Mouse (Mus musculus): Measurements from ENCODE around the gene Surf4. TPM values are rescaled to one million over a fixed set of nuclear protein-coding genes. Genes with fewer than 3 reads are reported as not detected.
A peak's percentile ranks its signal among the peaks of the same experiment; 100 is the strongest.

Gene Surf4
- polyA plus RNA-seq, 1 experiment from 2014 or later, result 144 TPM

GRCm38 (mm10) chr2:26919684-26920083 is 14.0 kb downstream of the Surf4 start:
- H3K27me3 ChIP-seq (ENCODE audit: control insufficient read depth, insufficient read depth, low read length), result no peaks in the 10 kb centered on the region
- WGBS, result 92% methylated on average over 3 of the region's 3 CpGs
- no peak for DNase-seq (ENCODE audit: low spot score)
- no peak overlapping the region for H3K4me2 ChIP-seq (ENCODE audit: low read depth, low read length, severe bottlenecking)
- no peak overlapping the region for H3K27ac ChIP-seq (ENCODE audit: low read depth, low read length)
- H3K9me3 ChIP-seq (ENCODE audit: control insufficient read depth, low read length), result no peaks in the 10 kb centered on the region
- ATAC-seq (replicated peaks; ENCODE audit: low FRiP score), result no peak
- peaks cover 19% of the 10 kb centered on the region for H3K36me3 ChIP-seq (ENCODE audit: control insufficient read depth, insufficient read depth, low read length)
- H3K4me1 ChIP-seq (replicated peaks; ENCODE audit: control insufficient read depth, insufficient read depth, low read length), result peaks cover 14% of the 10 kb centered on the region
- H3K4me3 ChIP-seq (ENCODE audit: low read depth, low read length), result no peak overlapping the region
- no peak overlapping the region for H3K9ac ChIP-seq (ENCODE audit: low read length)

- Histone ChIP-seq H3K4me1 (replicated peaks; ENCODE audit: control insufficient read depth, insufficient read depth, low read length) (peaks cover 19% of the 10 kb centered on the region), H3K4me3 (ENCODE audit: low read depth, low read length) (peak overlapping the region; percentile 58), H3K4me2 (ENCODE audit: low read depth, low read length, severe bottlenecking) (peak overlapping the region; percentile 99), H3K9ac (ENCODE audit: low read length) (peak overlapping the region; percentile 76), H3K36me3 (ENCODE audit: control insufficient read depth, insufficient read depth, low read length) (peaks cover 34% of the 10 kb centered on the region), H3K27me3 (ENCODE audit: control insufficient read depth, insufficient read depth, low read length) (no peaks in the 10 kb centered on the region), H3K27ac (ENCODE audit: low read depth, low read length) (no peak overlapping the region; the same call in 1 of the 2 replicates), H3K9me3 (ENCODE audit: control insufficient read depth, low read length) (no peaks in the 10 kb centered on the region)
- ATAC-seq (replicated peaks; ENCODE audit: low FRiP score) (peak; percentile 28; the same call in 1 of the 2 replicates), DNase-seq (ENCODE audit: low spot score) (no peak)
- WGBS, result 4% methylated on average over 13 of the region's 13 CpGs
Measured at GRCm38 (mm10) chr2:26916738-26917137, 17.0 kb downstream of the Surf4 start.

GRCm38 (mm10) chr2:26915927-26916728 is 17.6 kb downstream of the Surf4 start, which contains the start of the genes Surf2 and Surf1:
TSS of gene Surf2 (plus strand) at chr2:26916367.
TSS of gene Surf1 (minus strand) at chr2:26916530.
- ATAC-seq (replicated peaks; ENCODE audit: low FRiP score) (peak; percentile 82), DNase-seq (ENCODE audit: low spot score) (peak; percentile 85)
- Histone ChIP-seq H3K27ac (ENCODE audit: low read depth, low read length) (no peak within 1 kb of the TSS; the same call in 1 of the 2 replicates), H3K4me1 (replicated peaks; ENCODE audit: control insufficient read depth, insufficient read depth, low read length) (peaks cover 19% of the 10 kb centered on the region), H3K27me3 (ENCODE audit: control insufficient read depth, insufficient read depth, low read length) (no peaks in the 10 kb centered on the region), H3K9ac (ENCODE audit: low read length) (peak within 1 kb of the TSS; percentile 76), H3K9me3 (ENCODE audit: control insufficient read depth, low read length) (no peaks in the 10 kb centered on the region), H3K36me3 (ENCODE audit: control insufficient read depth, insufficient read depth, low read length) (peaks cover 33% of the 10 kb centered on the region), H3K4me2 (ENCODE audit: low read depth, low read length, severe bottlenecking) (peak within 1 kb of the TSS; percentile 99), H3K4me3 (ENCODE audit: low read depth, low read length) (peak within 1 kb of the TSS; percentile 58)
- WGBS, result 2% methylated on average over 47 of the region's 47 CpGs

- peaks cover 24% of the 10 kb centered on the region; the same call in 1 of the 2 replicates for H3K36me3 ChIP-seq (ENCODE audit: control insufficient read depth, insufficient read depth, low read length)
- H3K4me1 ChIP-seq (replicated peaks; ENCODE audit: control insufficient read depth, insufficient read depth, low read length), result peaks cover 19% of the 10 kb centered on the region
- H3K9ac ChIP-seq (ENCODE audit: low read length), result no peak overlapping the region
- ATAC-seq (replicated peaks; ENCODE audit: low FRiP score), result no peak
- no peaks in the 10 kb centered on the region for H3K27me3 ChIP-seq (ENCODE audit: control insufficient read depth, insufficient read depth, low read length)
- no peak for DNase-seq (ENCODE audit: low spot score)
- no peak overlapping the region for H3K4me2 ChIP-seq (ENCODE audit: low read depth, low read length, severe bottlenecking)
- H3K4me3 ChIP-seq (ENCODE audit: low read depth, low read length), result no peak overlapping the region
- no peaks in the 10 kb centered on the region for H3K9me3 ChIP-seq (ENCODE audit: control insufficient read depth, low read length)
- H3K27ac ChIP-seq (ENCODE audit: low read depth, low read length), result no peak overlapping the region
- WGBS, result 68% methylated on average over 8 of the region's 8 CpGs
Measured at GRCm38 (mm10) chr2:26914148-26914941, 19.4 kb downstream of the Surf4 start.

GRCm38 (mm10) chr2:26913416-26914147 is 20.1 kb downstream of the Surf4 start:
- Histone ChIP-seq H3K4me2 (ENCODE audit: low read depth, low read length, severe bottlenecking) (no peak overlapping the region), H3K36me3 (ENCODE audit: control insufficient read depth, insufficient read depth, low read length) (peaks cover 21% of the 10 kb centered on the region; the same call in 1 of the 2 replicates), H3K4me1 (replicated peaks; ENCODE audit: control insufficient read depth, insufficient read depth, low read length) (peaks cover 22% of the 10 kb centered on the region), H3K27ac (ENCODE audit: low read depth, low read length) (no peak overlapping the region), H3K4me3 (ENCODE audit: low read depth, low read length) (no peak overlapping the region), H3K27me3 (ENCODE audit: control insufficient read depth, insufficient read depth, low read length) (no peaks in the 10 kb centered on the region), H3K9ac (ENCODE audit: low read length) (no peak overlapping the region), H3K9me3 (ENCODE audit: control insufficient read depth, low read length) (no peaks in the 10 kb centered on the region)
- ATAC-seq (replicated peaks; ENCODE audit: low FRiP score) (no peak), DNase-seq (ENCODE audit: low spot score) (no peak)
- 85% methylated on average over 17 of the region's 17 CpGs for WGBS

GRCm38 (mm10) chr2:26912253-26912770 is 21.4 kb downstream of the Surf4 start:
- peak overlapping the region; percentile 95 for H3K9ac ChIP-seq (ENCODE audit: low read length)
- peak overlapping the region; percentile 93 for H3K4me3 ChIP-seq (ENCODE audit: low read depth, low read length)
- no peaks in the 10 kb centered on the region for H3K9me3 ChIP-seq (ENCODE audit: control insufficient read depth, low read length)
- peaks cover 18% of the 10 kb centered on the region for H3K4me1 ChIP-seq (replicated peaks; ENCODE audit: control insufficient read depth, insufficient read depth, low read length)
- 82% methylated on average over 5 of the region's 5 CpGs for WGBS
- H3K4me2 ChIP-seq (ENCODE audit: low read depth, low read length, severe bottlenecking), result peak overlapping the region; percentile 98
- H3K27ac ChIP-seq (ENCODE audit: low read depth, low read length), result no peak overlapping the region
- no peak for ATAC-seq (replicated peaks; ENCODE audit: low FRiP score)
- H3K27me3 ChIP-seq (ENCODE audit: control insufficient read depth, insufficient read depth, low read length), result no peaks in the 10 kb centered on the region
- peaks cover 24% of the 10 kb centered on the region; the same call in 1 of the 2 replicates for H3K36me3 ChIP-seq (ENCODE audit: control insufficient read depth, insufficient read depth, low read length)
- DNase-seq (ENCODE audit: low spot score), result no peak

GRCm38 (mm10) chr2:26910994-26911765 is 22.5 kb downstream of the Surf4 start:
- H3K27me3 ChIP-seq (ENCODE audit: control insufficient read depth, insufficient read depth, low read length), result no peaks in the 10 kb centered on the region
- H3K4me2 ChIP-seq (ENCODE audit: low read depth, low read length, severe bottlenecking), result peak overlapping the region; percentile 98
- WGBS, result 4% methylated on average over 37 of the region's 37 CpGs
- H3K9me3 ChIP-seq (ENCODE audit: control insufficient read depth, low read length), result no peaks in the 10 kb centered on the region
- H3K4me3 ChIP-seq (ENCODE audit: low read depth, low read length), result peak overlapping the region; percentile 93
- H3K9ac ChIP-seq (ENCODE audit: low read length), result peak overlapping the region; percentile 95
- H3K4me1 ChIP-seq (replicated peaks; ENCODE audit: control insufficient read depth, insufficient read depth, low read length), result peaks cover 15% of the 10 kb centered on the region
- H3K36me3 ChIP-seq (ENCODE audit: control insufficient read depth, insufficient read depth, low read length), result peaks cover 24% of the 10 kb centered on the region; the same call in 1 of the 2 replicates
- DNase-seq (ENCODE audit: low spot score) (peak; percentile 85), ATAC-seq (replicated peaks; ENCODE audit: low FRiP score) (peak; percentile 43)
- peak overlapping the region; percentile 85 for H3K27ac ChIP-seq (ENCODE audit: low read depth, low read length)

Measured in forebrain, embryonic 11.5 days (tissue).